Mouse (Mus musculus) liver, embryonic 12.5 days (tissue): ENCODE measurements around the gene Mrpl20. TPM values are rescaled to one million over a fixed set of nuclear protein-coding genes. Genes with fewer than 3 reads are reported as not detected.

ENCODE experiments used
- ATAC-seq: fragments of 200-750 bp; cut with Nextera tagmentation; 2 replicates; pipeline ENCODE4 v1.8.0; 2017; ENCODE audit warnings: moderate number of reproducible peaks, mild to moderate bottlenecking, moderate library complexity
- H3K27ac ChIP-seq: fragments of 300-500 bp; sonication (generic); 2 replicates; pipeline ENCODE4 v1.5.1; 2016; ENCODE audit warnings: mild to moderate bottlenecking
- H3K27me3 ChIP-seq: fragments of 300-500 bp; sonication (generic); replicated peaks from 2 replicates; pipeline ENCODE4 v1.6.1; 2016; ENCODE audit warnings: mild to moderate bottlenecking, moderate library complexity
- H3K36me3 ChIP-seq: fragments of 300-500 bp; sonication (generic); 2 replicates; pipeline ENCODE4 v1.6.1; 2016; ENCODE audit warnings: mild to moderate bottlenecking, moderate library complexity
- H3K4me1 ChIP-seq: fragments of 300-500 bp; sonication (generic); 2 replicates; pipeline ENCODE4 v1.6.1; 2016
- H3K4me2 ChIP-seq: fragments of 300-500 bp; sonication (generic); 2 replicates; pipeline ENCODE4 v1.6.1; 2016; ENCODE audit warnings: mild to moderate bottlenecking, moderate library complexity
- H3K4me3 ChIP-seq: fragments of 300-500 bp; sonication (generic); 2 replicates; pipeline ENCODE4 v1.5.1; 2016; ENCODE audit warnings: mild to moderate bottlenecking, moderate library complexity
- H3K9ac ChIP-seq: fragments of 300-500 bp; sonication (generic); 2 replicates; pipeline ENCODE4 v1.6.1; 2016; ENCODE audit warnings: mild to moderate bottlenecking, moderate library complexity
- H3K9me3 ChIP-seq: fragments of 300-500 bp; sonication (generic); replicated peaks from 2 replicates; pipeline ENCODE4 v1.6.1; 2016; ENCODE audit warnings: mild to moderate bottlenecking, moderate library complexity
- WGBS: fragments of 180-500 bp; shearing (Covaris S2); methylation state at CpG from one replicate; pipeline ENCODE4 v1.1.7; 2016; ENCODE audit not compliant: insufficient replicate concordance; 5-methylcytosine and 5-hydroxymethylcytosine counted together
- polyA plus RNA-seq: library from polyadenylated mRNA; unstranded; fragments of >200 nt; fragmentation: Nextera tagmentation; extraction: Ambion mirVana; gene quantifications from 2 replicates; pipeline ENCODE4 v1.2.1, GENCODE M21; 2016

Gene Mrpl20
- polyA plus RNA-seq, 1 experiment from 2014 or later = 223 TPM

- ATAC-seq = no peak
- 40% methylated on average over 8 of the region's 8 CpGs for WGBS
Measured at GRCm38 (mm10) chr4:155838187-155839153, 35.8 kb downstream of the Mrpl20 start.

GRCm38 (mm10) chr4:155839483-155839910 is 36.8 kb downstream of the Mrpl20 start, which contains the start of gene Mxra8:
Gene Mxra8, plus strand, starts transcription at chr4:155839680.
- no peaks in the 10 kb centered on the region for H3K36me3 ChIP-seq
- 18% methylated on average over 16 of the region's 16 CpGs for WGBS

More at GRCm38 (mm10) chr4:155838187-155839153, 35.8 kb downstream of the Mrpl20 start:
- H3K9ac ChIP-seq = no peak overlapping the region
- H3K9me3 ChIP-seq = no peaks in the 10 kb centered on the region
- H3K27ac ChIP-seq = no peak overlapping the region
- no peak overlapping the region for H3K4me2 ChIP-seq
- peaks cover 43% of the 10 kb centered on the region for H3K27me3 ChIP-seq
- H3K4me1 ChIP-seq = peaks cover 50% of the 10 kb centered on the region
- peaks cover 7% of the 10 kb centered on the region for H3K36me3 ChIP-seq
- no peak overlapping the region for H3K4me3 ChIP-seq

GRCm38 (mm10) chr4:155840076-155841002 is 37.7 kb downstream of the Mrpl20 start:
- H3K27ac ChIP-seq = peak overlapping the region; percentile 51; the same call in 1 of the 2 replicates
- H3K36me3 ChIP-seq = no peaks in the 10 kb centered on the region
- H3K4me2 ChIP-seq = peak overlapping the region; percentile 95
- H3K9me3 ChIP-seq = no peaks in the 10 kb centered on the region
- H3K4me3 ChIP-seq = peak overlapping the region; percentile 66
- WGBS = 23% methylated on average over 8 of the region's 8 CpGs
- no peak; the same call in 1 of the 2 replicates for ATAC-seq
- H3K27me3 ChIP-seq = peaks cover 46% of the 10 kb centered on the region
- peaks cover 41% of the 10 kb centered on the region for H3K4me1 ChIP-seq
- peak overlapping the region; percentile 73 for H3K9ac ChIP-seq

More at GRCm38 (mm10) chr4:155839483-155839910, 36.8 kb downstream of the Mrpl20 start, which contains the start of gene Mxra8:
- H3K27ac ChIP-seq = 0 out of 2 replicates have a peak within 1 kb of the TSS, but pooled peaks have one; percentile 36
- peaks cover 41% of the 10 kb centered on the region for H3K4me1 ChIP-seq
- ATAC-seq = peak; percentile 48
- H3K9ac ChIP-seq = peak within 1 kb of the TSS; percentile 73
- H3K9me3 ChIP-seq = no peaks in the 10 kb centered on the region
- peaks cover 46% of the 10 kb centered on the region for H3K27me3 ChIP-seq
- peak within 1 kb of the TSS; percentile 66 for H3K4me3 ChIP-seq
- peak within 1 kb of the TSS; percentile 95 for H3K4me2 ChIP-seq

- peak; percentile 85 for ATAC-seq
- Histone ChIP-seq H3K4me3 (peak overlapping the region; percentile 66), H3K27me3 (peaks cover 51% of the 10 kb centered on the region), H3K4me2 (peak overlapping the region; percentile 95), H3K36me3 (no peaks in the 10 kb centered on the region), H3K4me1 (peaks cover 41% of the 10 kb centered on the region), H3K27ac (peak overlapping the region; percentile 51; the same call in 1 of the 2 replicates), H3K9me3 (no peaks in the 10 kb centered on the region), H3K9ac (peak overlapping the region; percentile 73)
- under 1% methylated on average over 32 of the region's 32 CpGs for WGBS
Measured at GRCm38 (mm10) chr4:155841003-155841454, 38.4 kb downstream of the Mrpl20 start.

GRCm38 (mm10) chr4:155841651-155842270 is 39.1 kb downstream of the Mrpl20 start:
- Histone ChIP-seq H3K36me3 (no peaks in the 10 kb centered on the region), H3K27me3 (peaks cover 51% of the 10 kb centered on the region), H3K4me3 (peak overlapping the region; percentile 66), H3K9me3 (no peaks in the 10 kb centered on the region), H3K9ac (no peak overlapping the region), H3K4me2 (peak overlapping the region; percentile 95), H3K4me1 (peaks cover 46% of the 10 kb centered on the region), H3K27ac (no peak overlapping the region)
- WGBS = 39% methylated on average over 38 of the region's 38 CpGs
- peak; percentile 1; the same call in 1 of the 2 replicates for ATAC-seq

- peaks cover 51% of the 10 kb centered on the region for H3K27me3 ChIP-seq
- H3K9me3 ChIP-seq = no peaks in the 10 kb centered on the region
- H3K9ac ChIP-seq = no peak overlapping the region
- no peaks in the 10 kb centered on the region for H3K36me3 ChIP-seq
- no peak overlapping the region for H3K4me3 ChIP-seq
- ATAC-seq = no peak
- 73% methylated on average over 5 of the region's 5 CpGs for WGBS
- H3K27ac ChIP-seq = no peak overlapping the region
- peaks cover 45% of the 10 kb centered on the region for H3K4me1 ChIP-seq
- H3K4me2 ChIP-seq = no peak overlapping the region
Measured at GRCm38 (mm10) chr4:155843231-155843630, 40.6 kb downstream of the Mrpl20 start.

GRCm38 (mm10) chr4:155846871-155847578 is 44.3 kb downstream of the Mrpl20 start, which contains the start of gene Dvl1:
Gene Dvl1, plus strand, starts transcription at chr4:155847402.
- H3K4me2 ChIP-seq = peak within 1 kb of the TSS; percentile 99
- peaks cover 23% of the 10 kb centered on the region for H3K27me3 ChIP-seq
- no peaks in the 10 kb centered on the region for H3K36me3 ChIP-seq
- peak within 1 kb of the TSS; percentile 91 for H3K9ac ChIP-seq
- 4% methylated on average over 43 of the region's 65 CpGs for WGBS
- peak; percentile 93 for ATAC-seq
- peak within 1 kb of the TSS; percentile 81 for H3K27ac ChIP-seq
- peak within 1 kb of the TSS; percentile 90 for H3K4me3 ChIP-seq
- H3K9me3 ChIP-seq = no peaks in the 10 kb centered on the region
- peaks cover 42% of the 10 kb centered on the region for H3K4me1 ChIP-seq

GRCm38 (mm10) chr4:155847591-155848352 is 45.1 kb downstream of the Mrpl20 start:
- Histone ChIP-seq H3K27me3 (peaks cover 15% of the 10 kb centered on the region), H3K27ac (peak overlapping the region; percentile 81), H3K9me3 (no peaks in the 10 kb centered on the region), H3K9ac (peak overlapping the region; percentile 91), H3K4me3 (peak overlapping the region; percentile 90), H3K4me1 (peaks cover 42% of the 10 kb centered on the region), H3K4me2 (peak overlapping the region; percentile 99), H3K36me3 (no peaks in the 10 kb centered on the region)
- ATAC-seq = peak; percentile 70
- WGBS = 2% methylated on average over 61 of the region's 69 CpGs

- peak overlapping the region; percentile 99 for H3K4me2 ChIP-seq
- peak overlapping the region; percentile 91 for H3K9ac ChIP-seq
- H3K4me1 ChIP-seq = peaks cover 42% of the 10 kb centered on the region
- WGBS = 60% methylated on average over 7 of the region's 7 CpGs
- H3K9me3 ChIP-seq = no peaks in the 10 kb centered on the region
- H3K27me3 ChIP-seq = peaks cover 7% of the 10 kb centered on the region
- peaks cover 5% of the 10 kb centered on the region for H3K36me3 ChIP-seq
- H3K27ac ChIP-seq = no peak overlapping the region
- ATAC-seq = no peak
- peak overlapping the region; percentile 90 for H3K4me3 ChIP-seq
Measured at GRCm38 (mm10) chr4:155848434-155849095, 45.9 kb downstream of the Mrpl20 start.
